In the genomic region with DNA sequence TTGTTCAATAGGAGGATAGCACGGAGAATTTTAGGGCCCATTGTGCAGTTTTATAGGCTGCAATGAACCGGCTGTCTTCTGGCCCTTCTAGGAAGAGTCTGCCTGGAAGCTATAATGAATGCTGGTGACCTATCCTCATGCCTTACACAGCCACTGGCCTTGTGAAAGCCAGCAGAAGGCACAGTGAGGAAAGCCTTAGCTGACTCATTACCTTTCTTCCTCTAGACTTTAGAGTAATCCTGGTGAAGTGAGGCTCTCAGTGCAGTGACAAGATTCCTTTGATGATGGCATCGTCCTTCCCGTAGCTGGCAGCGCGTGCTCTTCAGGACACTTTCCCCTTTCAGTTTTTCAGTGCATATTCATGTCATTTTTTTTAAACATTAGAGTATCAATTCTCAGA, we compare ENCODE assay signal across 31 mouse cellular contexts. TPM values are rescaled to one million over a fixed set of nuclear protein-coding genes. Genes with fewer than 3 reads are reported as not detected.
"Had no signal": no experiment of that assay in that cellular context is flagged by ENCODE, and none has a peak within 500 bp of the region (broad histone marks: within the 10 kb centered on the region; RNA-seq: fewer than 3 reads in every experiment).

No protein-coding gene starts in this region.

- H3K27ac ChIP-seq: gastrocnemius, adult 2 months; heart, embryonic 10.5 days; hindbrain, embryonic 10.5 days; hindbrain, embryonic 12.5 days; hindbrain, embryonic 14.5 days; kidney, embryonic 15.5 days; kidney, postnatal 0 days; limb, embryonic 13.5 days; limb, embryonic 15.5 days; liver, embryonic 14.5 days had no signal

- H3K36me3 ChIP-seq: heart, embryonic 10.5 days; hindbrain, embryonic 10.5 days; hindbrain, embryonic 12.5 days; kidney, embryonic 15.5 days; limb, embryonic 13.5 days; limb, embryonic 15.5 days had no signal

- DNase-seq: gastrocnemius, adult 2 months; gastrocnemius, postnatal 10 days; gastrocnemius, postnatal 25 days; heart, adult 18-20 months; heart, postnatal 10 days; heart, postnatal 4 days; kidney, adult 11 months; kidney, adult 2 months; kidney, adult 9 months; kidney, postnatal 14 days; kidney, postnatal 36 days; layer of hippocampus, adult 9-11 months; layer of hippocampus, postnatal 36 days; left cerebral cortex, postnatal 4 days; lung, adult 18-20 months had no signal

- H3K4me1 ChIP-seq: hindbrain, embryonic 12.5 days had no signal

- H3K4me2 ChIP-seq: heart, embryonic 12.5 days; hindbrain, embryonic 12.5 days; hindbrain, embryonic 14.5 days; kidney, embryonic 15.5 days; limb, embryonic 13.5 days; limb, embryonic 15.5 days had no signal

- H3K27me3 ChIP-seq: heart, embryonic 12.5 days; hindbrain, embryonic 12.5 days; kidney, embryonic 15.5 days; limb, embryonic 13.5 days; limb, embryonic 15.5 days had no signal

- ATAC-seq: hindbrain, embryonic 16.5 days; intestine, embryonic 16.5 days had no signal

- H3K9me3 ChIP-seq: heart, embryonic 10.5 days; heart, embryonic 12.5 days; hindbrain, embryonic 10.5 days; hindbrain, embryonic 12.5 days; kidney, embryonic 15.5 days; limb, embryonic 13.5 days; limb, embryonic 15.5 days had no signal

- H3K9ac ChIP-seq: heart, embryonic 12.5 days; hindbrain, embryonic 12.5 days; hindbrain, embryonic 14.5 days; kidney, embryonic 15.5 days; limb, embryonic 13.5 days; limb, embryonic 15.5 days; liver, embryonic 14.5 days had no signal

- H3K4me3 ChIP-seq: gastrocnemius, adult 2 months; heart, embryonic 10.5 days; heart, embryonic 12.5 days; hindbrain, embryonic 10.5 days; hindbrain, embryonic 12.5 days; kidney, embryonic 15.5 days; limb, embryonic 13.5 days; limb, embryonic 15.5 days had no signal

RNA-seq across cellular contexts. Expression of a gene that starts 35.3 kb away (rescaled TPM):
- total RNA-seq: gastrocnemius, adult 2 months; granulocyte monocyte progenitor cell, adult 5-6 weeks; heart, adult 18-20 months; heart, adult 8-10 months; heart, postnatal 10 days; heart, postnatal 25 days; heart, postnatal 4 days; left cerebral cortex, postnatal 25 days; left cerebral cortex, postnatal 4 days had no signal
- polyA plus RNA-seq: hindbrain, embryonic 10.5 days; hindbrain, embryonic 12.5 days had no signal
